Mouse (Mus musculus): ENCODE results near the gene Spon2. TPM values are rescaled to one million over a fixed set of nuclear protein-coding genes. Genes with fewer than 3 reads are reported as not detected.
A peak's percentile ranks its signal among the peaks of the same experiment; 100 is the strongest.

Spon2 gene
- polyA plus RNA-seq (2015; fragmentation: Nextera tagmentation; extraction: Ambion mirVana): 35.1 and 37.0 TPM in 2 replicates

DNA sequence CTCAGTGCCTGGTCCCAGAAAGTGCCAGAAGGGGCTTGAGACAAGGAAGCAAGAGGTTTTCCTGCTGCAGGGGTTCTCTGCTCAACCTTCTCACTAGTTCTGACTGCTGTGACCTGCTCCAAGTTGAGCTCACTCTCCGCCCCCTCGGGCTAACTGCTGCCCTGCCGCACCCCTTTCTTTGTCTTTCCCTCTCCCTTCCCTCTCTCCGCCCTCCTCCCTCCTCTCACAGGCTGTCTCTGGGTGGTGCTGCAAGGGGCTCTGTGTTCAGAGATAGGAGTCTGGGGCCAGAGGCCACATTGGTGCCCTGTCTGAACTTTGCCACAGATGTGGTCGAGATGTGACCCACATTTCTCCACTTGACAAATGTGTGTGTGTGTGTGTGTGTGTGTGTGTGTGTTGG lies at the start of gene Spon2:
Gene Spon2 (minus strand): TSS at position 375 of the 400 bp plus-strand sequence.
- H3K4me1 ChIP-seq (ENCODE audit: control insufficient read depth, insufficient read depth, low read length): peaks cover 43% of the 10 kb centered on the region
- H3K9me3 ChIP-seq (ENCODE audit: control insufficient read depth, low read length): no peaks in the 10 kb centered on the region
- no peaks in the 10 kb centered on the region for H3K27me3 ChIP-seq (replicated peaks; ENCODE audit: control insufficient read depth, insufficient read depth, low read length)
- peak within 1 kb of the TSS; percentile 87 for H3K27ac ChIP-seq (ENCODE audit: low read length)
- H3K36me3 ChIP-seq (ENCODE audit: control insufficient read depth, insufficient read depth, low read length): no peaks in the 10 kb centered on the region; the same call in 1 of the 2 replicates
- H3K4me2 ChIP-seq (ENCODE audit: low read depth, low read length): peak within 1 kb of the TSS; percentile 47
- 18% methylated on average over 5 of the region's 5 CpGs for WGBS
- peak within 1 kb of the TSS; percentile 25 for H3K4me3 ChIP-seq (ENCODE audit: low read length)
- H3K9ac ChIP-seq (ENCODE audit: low read depth, low read length): peak within 1 kb of the TSS; percentile 61
- ATAC-seq: peak; percentile 86

DNA sequence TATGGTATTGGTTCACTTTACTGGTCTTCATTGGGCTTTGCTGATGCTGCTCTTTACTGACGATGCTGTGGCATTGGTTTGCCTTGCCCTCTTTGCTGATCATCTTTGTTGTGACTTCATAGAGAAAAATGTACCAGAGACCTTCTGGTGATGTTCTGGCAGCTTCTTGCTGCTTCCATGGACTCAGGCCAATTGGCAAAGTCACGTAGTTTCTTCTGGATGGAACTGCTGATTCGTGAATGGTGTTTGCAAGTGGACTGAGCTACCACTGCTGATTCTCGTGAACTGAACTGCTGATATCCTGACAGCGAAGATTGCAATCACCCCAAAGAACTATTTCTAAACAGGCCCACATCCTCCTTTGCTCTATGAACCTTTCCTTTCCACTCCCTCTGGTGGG lies 36.2 kb upstream of the Spon2 start:
- Histone ChIP-seq H3K4me3 (ENCODE audit: low read length) (no peak overlapping the region), H3K9ac (ENCODE audit: low read depth, low read length) (no peak overlapping the region), H3K36me3 (ENCODE audit: control insufficient read depth, insufficient read depth, low read length) (peaks cover 64% of the 10 kb centered on the region), H3K27me3 (replicated peaks; ENCODE audit: control insufficient read depth, insufficient read depth, low read length) (no peaks in the 10 kb centered on the region), H3K9me3 (ENCODE audit: control insufficient read depth, low read length) (no peaks in the 10 kb centered on the region), H3K27ac (ENCODE audit: low read length) (no peak overlapping the region), H3K4me1 (ENCODE audit: control insufficient read depth, insufficient read depth, low read length) (no peaks in the 10 kb centered on the region), H3K4me2 (ENCODE audit: low read depth, low read length) (no peak overlapping the region)
- ATAC-seq: no peak
- WGBS: 80% methylated on average over 5 of the region's 5 CpGs

GRCm38 (mm10) chr5:33248186-33248585 lies 29.9 kb upstream of the Spon2 start:
- Histone ChIP-seq H3K4me1 (ENCODE audit: control insufficient read depth, insufficient read depth, low read length) (peaks cover 13% of the 10 kb centered on the region), H3K9ac (ENCODE audit: low read depth, low read length) (no peak overlapping the region), H3K27me3 (replicated peaks; ENCODE audit: control insufficient read depth, insufficient read depth, low read length) (no peaks in the 10 kb centered on the region), H3K36me3 (ENCODE audit: control insufficient read depth, insufficient read depth, low read length) (peaks cover 31% of the 10 kb centered on the region), H3K9me3 (ENCODE audit: control insufficient read depth, low read length) (no peaks in the 10 kb centered on the region), H3K27ac (ENCODE audit: low read length) (no peak overlapping the region), H3K4me2 (ENCODE audit: low read depth, low read length) (no peak overlapping the region), H3K4me3 (ENCODE audit: low read length) (no peak overlapping the region)
- ATAC-seq: no peak
- 79% methylated on average over 12 of the region's 12 CpGs for WGBS

GRCm38 (mm10) chr5:33247387-33247786 lies 29.1 kb upstream of the Spon2 start:
- ATAC-seq: no peak
- Histone ChIP-seq H3K27me3 (replicated peaks; ENCODE audit: control insufficient read depth, insufficient read depth, low read length) (no peaks in the 10 kb centered on the region), H3K4me1 (ENCODE audit: control insufficient read depth, insufficient read depth, low read length) (peaks cover 13% of the 10 kb centered on the region), H3K36me3 (ENCODE audit: control insufficient read depth, insufficient read depth, low read length) (peaks cover 31% of the 10 kb centered on the region), H3K4me3 (ENCODE audit: low read length) (no peak overlapping the region), H3K27ac (ENCODE audit: low read length) (peak overlapping the region; percentile 76; the same call in 1 of the 2 replicates), H3K4me2 (ENCODE audit: low read depth, low read length) (no peak overlapping the region), H3K9me3 (ENCODE audit: control insufficient read depth, low read length) (no peaks in the 10 kb centered on the region), H3K9ac (ENCODE audit: low read depth, low read length) (no peak overlapping the region)
- 89% methylated on average over 2 of the region's 2 CpGs for WGBS

DNA sequence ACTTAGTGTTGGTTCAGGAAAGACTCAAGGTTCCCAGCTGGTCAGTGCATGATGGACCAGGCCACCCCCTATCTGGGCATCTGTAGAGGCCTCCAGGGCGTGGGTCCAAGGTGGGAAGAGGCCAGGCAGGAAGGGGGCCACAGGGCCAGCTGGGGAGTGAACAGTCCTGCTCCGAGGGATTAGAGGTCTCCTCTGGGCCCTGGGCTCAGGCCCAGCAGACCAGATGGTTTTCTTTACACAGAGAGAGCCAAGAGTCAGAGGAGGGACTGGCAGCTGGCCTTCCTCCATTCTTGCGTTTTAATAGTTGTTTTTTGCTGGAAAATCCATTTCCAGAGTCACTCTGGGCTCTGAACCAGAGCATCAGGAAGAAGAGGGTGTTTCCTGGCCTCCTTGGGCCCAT lies 27.4 kb upstream of the Spon2 start:
- Histone ChIP-seq H3K4me3 (ENCODE audit: low read length) (no peak overlapping the region), H3K4me1 (ENCODE audit: control insufficient read depth, insufficient read depth, low read length) (peaks cover 13% of the 10 kb centered on the region), H3K36me3 (ENCODE audit: control insufficient read depth, insufficient read depth, low read length) (peaks cover 29% of the 10 kb centered on the region), H3K27me3 (replicated peaks; ENCODE audit: control insufficient read depth, insufficient read depth, low read length) (no peaks in the 10 kb centered on the region), H3K4me2 (ENCODE audit: low read depth, low read length) (no peak overlapping the region), H3K27ac (ENCODE audit: low read length) (peak overlapping the region; percentile 76), H3K9ac (ENCODE audit: low read depth, low read length) (no peak overlapping the region), H3K9me3 (ENCODE audit: control insufficient read depth, low read length) (no peaks in the 10 kb centered on the region)
- WGBS: 53% methylated on average over 3 of the region's 3 CpGs
- ATAC-seq: peak; percentile 60

DNA sequence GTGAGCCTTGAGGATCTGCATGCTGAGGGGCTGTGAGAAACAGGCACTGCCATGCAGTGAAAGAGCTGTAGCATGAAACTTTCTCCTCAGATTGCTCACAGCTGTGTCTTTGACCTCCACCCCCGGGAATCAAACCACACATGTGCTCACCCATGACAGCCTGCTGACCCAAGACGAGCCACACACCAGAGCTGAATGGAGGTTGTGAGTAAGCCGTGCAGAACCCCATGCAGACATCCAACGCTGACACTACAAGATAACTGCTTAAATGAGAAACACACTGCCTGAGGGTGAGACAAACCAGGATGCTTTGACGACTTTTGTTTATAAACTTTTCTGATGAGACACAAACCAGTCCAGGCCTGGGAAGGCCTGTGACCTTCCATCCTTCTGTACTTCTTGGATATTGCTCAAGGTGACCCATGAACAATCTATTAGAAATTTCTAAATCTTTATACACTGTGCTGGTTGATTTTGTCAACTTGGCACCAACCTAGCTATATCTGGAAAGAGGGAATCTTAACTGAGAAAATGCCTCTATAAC lies 26.2 kb upstream of the Spon2 start:
- Histone ChIP-seq H3K27ac (ENCODE audit: low read length) (no peak overlapping the region), H3K36me3 (ENCODE audit: control insufficient read depth, insufficient read depth, low read length) (peaks cover 16% of the 10 kb centered on the region)
- WGBS: 39% methylated on average over 5 of the region's 5 CpGs

GRCm38 (mm10) chr5:33239934-33240333 lies 21.7 kb upstream of the Spon2 start:
- no peaks in the 10 kb centered on the region for H3K27me3 ChIP-seq (replicated peaks; ENCODE audit: control insufficient read depth, insufficient read depth, low read length)
- H3K9me3 ChIP-seq (ENCODE audit: control insufficient read depth, low read length): no peaks in the 10 kb centered on the region
- no peaks in the 10 kb centered on the region; the same call in 1 of the 2 replicates for H3K36me3 ChIP-seq (ENCODE audit: control insufficient read depth, insufficient read depth, low read length)
- no peak overlapping the region for H3K4me3 ChIP-seq (ENCODE audit: low read length)
- 60% methylated on average over 3 of the region's 3 CpGs for WGBS
- H3K4me1 ChIP-seq (ENCODE audit: control insufficient read depth, insufficient read depth, low read length): peaks cover 9% of the 10 kb centered on the region
- no peak overlapping the region for H3K9ac ChIP-seq (ENCODE audit: low read depth, low read length)
- no peak overlapping the region for H3K4me2 ChIP-seq (ENCODE audit: low read depth, low read length)
- peak; percentile 40; the same call in 1 of the 2 replicates for ATAC-seq
- peak overlapping the region; percentile 57 for H3K27ac ChIP-seq (ENCODE audit: low read length)

More for the DNA sequence above, 26.2 kb upstream of the Spon2 start:
- Histone ChIP-seq H3K27me3 (replicated peaks; ENCODE audit: control insufficient read depth, insufficient read depth, low read length) (no peaks in the 10 kb centered on the region), H3K9me3 (ENCODE audit: control insufficient read depth, low read length) (no peaks in the 10 kb centered on the region), H3K9ac (ENCODE audit: low read depth, low read length) (no peak overlapping the region), H3K4me1 (ENCODE audit: control insufficient read depth, insufficient read depth, low read length) (peaks cover 18% of the 10 kb centered on the region), H3K4me3 (ENCODE audit: low read length) (no peak overlapping the region), H3K4me2 (ENCODE audit: low read depth, low read length) (no peak overlapping the region)
- peak; percentile 27; the same call in 1 of the 2 replicates for ATAC-seq

DNA sequence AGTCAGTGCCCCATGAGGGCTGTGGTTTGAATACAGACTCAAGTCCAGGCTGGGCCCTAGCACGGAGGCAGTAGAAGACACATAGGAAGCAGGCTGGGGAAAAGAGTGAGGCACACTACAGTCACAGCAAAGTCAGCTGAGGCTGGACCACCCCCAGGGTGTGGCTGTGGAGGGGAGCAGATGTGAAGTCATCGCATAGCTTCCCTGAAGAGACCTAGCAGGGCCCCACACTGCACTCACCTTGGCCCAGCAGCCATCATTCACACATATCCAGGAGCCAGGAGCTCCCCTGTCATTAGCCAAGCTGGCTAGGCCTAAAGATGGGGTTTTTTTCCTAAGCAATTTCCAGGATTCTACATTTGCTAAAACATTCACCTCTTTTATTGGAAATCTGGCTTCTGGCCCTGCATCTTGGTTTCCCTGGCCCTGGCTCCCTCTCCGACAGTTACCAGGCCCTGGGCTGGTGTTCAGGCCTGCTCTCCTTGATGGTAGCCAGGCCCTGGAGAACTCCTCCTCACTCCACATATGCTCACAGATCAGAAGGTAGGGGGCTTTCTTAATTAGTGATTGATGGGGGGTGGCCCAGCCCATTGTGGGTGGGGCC lies 21.0 kb upstream of the Spon2 start:
- H3K9me3 ChIP-seq (ENCODE audit: control insufficient read depth, low read length): no peaks in the 10 kb centered on the region
- peak; percentile 21; the same call in 1 of the 2 replicates for ATAC-seq
- no peak overlapping the region for H3K4me2 ChIP-seq (ENCODE audit: low read depth, low read length)
- H3K9ac ChIP-seq (ENCODE audit: low read depth, low read length): no peak overlapping the region
- peak overlapping the region; percentile 57 for H3K27ac ChIP-seq (ENCODE audit: low read length)
- H3K36me3 ChIP-seq (ENCODE audit: control insufficient read depth, insufficient read depth, low read length): no peaks in the 10 kb centered on the region; the same call in 1 of the 2 replicates
- WGBS: 63% methylated on average over 3 of the region's 3 CpGs
- H3K27me3 ChIP-seq (replicated peaks; ENCODE audit: control insufficient read depth, insufficient read depth, low read length): no peaks in the 10 kb centered on the region
- H3K4me1 ChIP-seq (ENCODE audit: control insufficient read depth, insufficient read depth, low read length): peaks cover 16% of the 10 kb centered on the region
- H3K4me3 ChIP-seq (ENCODE audit: low read length): no peak overlapping the region

DNA sequence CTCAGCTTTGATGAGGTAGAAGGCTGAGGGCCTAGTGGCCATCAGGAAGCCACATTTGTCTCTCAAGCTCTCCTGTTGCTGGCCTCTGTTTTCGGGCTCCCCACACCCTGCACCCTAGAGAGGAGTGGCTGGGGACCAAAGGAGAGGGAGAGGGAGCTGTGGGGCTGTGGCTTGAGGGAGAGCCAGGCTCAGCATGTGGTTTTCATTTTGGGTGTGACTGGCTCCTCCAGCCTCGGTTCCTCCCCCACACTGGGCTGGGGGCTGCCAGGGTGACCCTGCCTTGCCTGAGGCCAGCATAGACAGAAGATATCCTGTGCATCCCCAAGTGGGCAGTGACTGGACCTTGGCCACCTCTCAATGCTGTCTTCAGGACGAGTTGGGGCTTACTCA lies 20.0 kb upstream of the Spon2 start:
- WGBS: 74% methylated on average over 3 of the region's 3 CpGs
- no peak overlapping the region for H3K4me2 ChIP-seq (ENCODE audit: low read depth, low read length)
- H3K9me3 ChIP-seq (ENCODE audit: control insufficient read depth, low read length): no peaks in the 10 kb centered on the region
- no peak overlapping the region for H3K9ac ChIP-seq (ENCODE audit: low read depth, low read length)
- H3K4me1 ChIP-seq (ENCODE audit: control insufficient read depth, insufficient read depth, low read length): peaks cover 18% of the 10 kb centered on the region
- no peaks in the 10 kb centered on the region for H3K27me3 ChIP-seq (replicated peaks; ENCODE audit: control insufficient read depth, insufficient read depth, low read length)
- H3K27ac ChIP-seq (ENCODE audit: low read length): no peak overlapping the region
- no peak for ATAC-seq
- no peaks in the 10 kb centered on the region; the same call in 1 of the 2 replicates for H3K36me3 ChIP-seq (ENCODE audit: control insufficient read depth, insufficient read depth, low read length)
- H3K4me3 ChIP-seq (ENCODE audit: low read length): no peak overlapping the region
